12 mouse cellular contexts compared by ENCODE assay signal in the genomic region with DNA sequence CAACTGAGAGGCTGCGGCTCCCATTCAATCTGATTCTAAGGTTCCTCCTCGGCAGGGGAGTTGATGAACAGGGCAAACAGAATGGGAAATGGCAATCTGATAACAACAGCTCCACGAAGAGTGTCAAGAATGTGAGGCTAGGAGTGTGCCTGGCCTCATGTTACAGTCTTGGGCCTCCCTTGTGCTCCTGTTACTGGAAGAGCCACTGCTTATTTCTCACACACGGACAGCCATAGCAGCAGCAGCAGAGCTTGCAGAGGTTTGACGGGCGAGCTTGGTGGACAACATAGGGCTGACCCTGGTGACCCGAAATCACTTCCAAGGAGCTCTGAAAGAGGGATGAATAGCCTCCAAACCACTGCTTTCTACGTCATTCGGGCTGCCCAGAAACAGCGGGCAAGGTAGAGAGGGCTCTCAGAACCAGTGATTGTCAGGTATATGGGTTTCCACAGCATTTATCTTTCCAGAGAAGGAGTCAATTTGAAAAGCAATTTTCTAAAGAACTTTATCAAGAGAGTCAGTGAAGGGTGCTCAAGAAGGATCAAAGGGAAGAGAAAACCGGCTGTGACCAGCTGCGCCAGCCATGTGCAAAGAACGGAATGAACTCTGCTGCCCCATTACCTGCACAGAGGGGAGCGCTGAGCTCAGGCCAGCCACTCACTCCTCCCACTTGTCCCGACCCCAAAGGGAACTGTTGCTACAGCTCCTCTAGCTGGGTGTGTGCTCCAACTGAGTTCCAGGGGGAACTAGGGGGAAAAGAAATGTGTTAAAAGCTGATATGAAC. TPM values are rescaled to one million over a fixed set of nuclear protein-coding genes. Genes with fewer than 3 reads are reported as not detected.
DNase-seq lines count a peak whose midpoint lies in the region; ATAC-seq and TF ChIP-seq lines count a peak whose summit lies in the region.
"Had no signal": no experiment of that assay in that cellular context is flagged by ENCODE, and none has a peak within 500 bp of the region (broad histone marks: within the 10 kb centered on the region; RNA-seq: fewer than 3 reads in every experiment).

No protein-coding gene starts in this region.

- DNase-seq in heart, postnatal 36 days = no peak
- DNase-seq in R1 (ENCODE audit: low read depth, low spot score) = peak; percentile 21
- peak; percentile 61 for DNase-seq in kidney, adult 2 months
- DNase-seq in lung, embryonic 14.5 days = peak; percentile 56
- no peak for DNase-seq in thymus, postnatal 25 days
- no peak for DNase-seq in left cerebral cortex, adult 8-10 months (ENCODE audit: low spot score in 2 of 2)
- DNase-seq in thymus, postnatal 36 days = no peak
- DNase-seq: thymus, adult 2 months had no signal

- H3K36me3 ChIP-seq in heart, embryonic 16.5 days (ENCODE audit: control insufficient read depth, insufficient read depth) = no peaks in the 10 kb centered on the region
- H3K36me3 ChIP-seq in kidney, adult 2 months (ENCODE audit: control insufficient read depth, insufficient read depth, low read length) = no peaks in the 10 kb centered on the region
- H3K36me3 ChIP-seq in lung, embryonic 14.5 days (ENCODE audit: insufficient read depth) = no peaks in the 10 kb centered on the region
- H3K36me3 ChIP-seq: forebrain, embryonic 10.5 days had no signal

- H3K9me3 ChIP-seq in heart, embryonic 16.5 days (replicated peaks; ENCODE audit: control insufficient read depth, low read length) = no peaks in the 10 kb centered on the region
- H3K9me3 ChIP-seq in lung, embryonic 14.5 days (ENCODE audit: low read depth, low read length) = no peaks in the 10 kb centered on the region
- H3K9me3 ChIP-seq: forebrain, embryonic 10.5 days had no signal

- intact Hi-C loops in heart, postnatal 36 days (cut with DNase I) = no loop called here

- no peak overlapping the region for H3K4me3 ChIP-seq in heart, embryonic 16.5 days (ENCODE audit: low read length)
- no peak overlapping the region for H3K4me3 ChIP-seq in kidney, adult 2 months (ENCODE audit: insufficient read depth, low read depth, low read length)
- H3K4me3 ChIP-seq in lung, embryonic 14.5 days (ENCODE audit: low read depth, low read length) = no peak overlapping the region
- H3K4me3 ChIP-seq: forebrain, embryonic 10.5 days; left cerebral cortex, adult 2 months had no signal

- no peaks in the 10 kb centered on the region for H3K4me1 ChIP-seq in heart, embryonic 16.5 days (ENCODE audit: control insufficient read depth, insufficient read depth, low read length)
- peaks cover 3% of the 10 kb centered on the region; the same call in 1 of the 2 replicates for H3K4me1 ChIP-seq in kidney, adult 2 months (ENCODE audit: control insufficient read depth, insufficient read depth, low read length)
- H3K4me1 ChIP-seq in lung, embryonic 14.5 days (ENCODE audit: insufficient read depth) = no peaks in the 10 kb centered on the region

- no peak overlapping the region for H3K9ac ChIP-seq in heart, embryonic 16.5 days (ENCODE audit: low read length)
- H3K9ac ChIP-seq in lung, embryonic 14.5 days = no peak overlapping the region

- no peak for TF ChIP-seq CTCF in kidney, adult 2 months (conservative IDR thresholded peaks at IDR 0.05; ENCODE audit: insufficient read depth, insufficient read length, low read depth, low read length)
- TF ChIP-seq CTCF in lung, embryonic 14.5 days (IDR thresholded peaks at IDR 0.05; ENCODE audit: low read depth) = no peak

- 56% methylated on average over 15 of the region's 15 CpGs for WGBS in heart, embryonic 16.5 days
- WGBS in kidney, adult 2 months = 42% methylated on average over 15 of the region's 15 CpGs
- 46% methylated on average over 15 of the region's 15 CpGs for WGBS in lung, embryonic 14.5 days

- TF ChIP-seq POLR2A in kidney, adult 2 months (IDR thresholded peaks at IDR 0.05; ENCODE audit: low read depth, low read length) = no peak

- H3K27ac ChIP-seq in heart, embryonic 16.5 days (ENCODE audit: low read length) = no peak overlapping the region
- H3K27ac ChIP-seq in kidney, adult 2 months (ENCODE audit: insufficient read depth, low read depth, low read length) = no peak overlapping the region
- peak overlapping the region; percentile 59 for H3K27ac ChIP-seq in lung, embryonic 14.5 days (ENCODE audit: low read depth)
- H3K27ac ChIP-seq: forebrain, embryonic 10.5 days; left cerebral cortex, adult 2 months had no signal

- H3K27me3 ChIP-seq in heart, embryonic 16.5 days (ENCODE audit: control insufficient read depth, insufficient read depth, low read length) = no peaks in the 10 kb centered on the region
- no peaks in the 10 kb centered on the region for H3K27me3 ChIP-seq in kidney, adult 2 months (replicated peaks; ENCODE audit: control insufficient read depth, insufficient read depth, low read length)
- H3K27me3 ChIP-seq in lung, embryonic 14.5 days (ENCODE audit: insufficient read depth, low read length) = no peaks in the 10 kb centered on the region

- no peak; the same call in 1 of the 2 replicates for ATAC-seq in heart, embryonic 16.5 days (replicated peaks; ENCODE audit: extremely low read depth, insufficient read depth, low FRiP score)
- ATAC-seq in lung, embryonic 14.5 days (ENCODE audit: insufficient read depth) = peak; percentile 91

- H3K4me2 ChIP-seq in heart, embryonic 16.5 days (ENCODE audit: low read depth, low read length) = peak overlapping the region; percentile 19; the same call in 1 of the 2 replicates
- no peak overlapping the region for H3K4me2 ChIP-seq in lung, embryonic 14.5 days

RNA-seq across cellular contexts. Expression of gene Bfsp1, which starts 56.6 kb away (rescaled TPM):
- 1.1 and 1.4 TPM in 2 replicates for polyA plus RNA-seq in heart, embryonic 16.5 days (2015; fragmentation: Nextera tagmentation; extraction: Ambion mirVana)
- under 1 TPM; 0.17 to 0.27 TPM for total RNA-seq in heart, postnatal 36 days (2021)
- polyA plus RNA-seq in kidney, adult 2 months (2012; rRNA removed) = 0.35 and 0.36 TPM in 2 replicates
- 1.6 and 2.0 TPM in 2 replicates for polyA plus RNA-seq in lung, embryonic 14.5 days (2014; fragmentation: Nextera tagmentation; extraction: Ambion mirVana)
- 1 to 10 TPM in 3 of 4 experiments, under 1 TPM in 1; 0.97 to 1.5 (median 1.3) TPM for total RNA-seq in left cerebral cortex, adult 8-10 months (2022)
- total RNA-seq: hematopoietic stem cell, adult 5-6 weeks had no signal

Comparison
In these comparisons a context has a peak if more than half of its experiments do, and no peak if none do; other contexts are left out.
1. DNase-seq: peak in R1 (single experiment), kidney, adult 2 months (single experiment) and lung, embryonic 14.5 days (single experiment); none in heart, postnatal 36 days (0 of 2), thymus, postnatal 25 days (single experiment), left cerebral cortex, adult 8-10 months (0 of 2) and thymus, postnatal 36 days (0 of 2).